Mouse (Mus musculus): ENCODE measurements at regions not wholly inside any gene's neighbourhood (a gene's known extent, or its start where the extent isn't known, plus 50 kb on each side); places are given as distances from the start of the nearest gene placed in this dataset.

DNA sequence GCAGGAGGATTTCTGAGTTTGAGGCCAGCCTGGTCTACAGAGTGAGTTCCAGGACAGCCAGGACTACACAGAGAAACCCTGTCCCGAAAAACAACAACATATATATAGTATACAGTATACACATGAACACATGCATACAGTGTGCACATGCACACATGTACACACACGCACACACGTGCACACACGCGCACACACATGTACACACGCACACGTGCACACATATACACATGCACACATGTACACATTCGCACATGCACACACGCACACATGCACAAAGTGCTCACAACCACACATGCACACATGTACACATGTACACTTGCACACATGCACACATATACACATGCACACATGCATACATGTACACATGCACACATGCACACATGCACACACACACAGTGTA, 92.0 kb downstream of the Mat2b start:
- no peak for TF ChIP-seq FLI1 (IDR thresholded peaks at IDR 0.05; ENCODE audit: low read length)
- no peak; the same call in 2 of the 3 replicates for TF ChIP-seq GATA1 (IDR thresholded peaks at IDR 0.05; ENCODE audit: borderline replicate concordance, low read length)

Measured in megakaryocyte, embryonic 14.5 days (primary cell).